Mouse (Mus musculus) limb, embryonic 14.5 days (tissue): ENCODE measurements around the gene Vipr1. TPM values are rescaled to one million over a fixed set of nuclear protein-coding genes. Genes with fewer than 3 reads are reported as not detected.

Experiments used
- ATAC-seq: fragments of 200-750 bp; cut with Nextera tagmentation; 2 replicates; pipeline ENCODE4 v1.8.0; 2017; ENCODE audit warnings: low read depth, moderate number of reproducible peaks, moderate TSS enrichment; ENCODE audit not compliant: low FRiP score
- DNase-seq: peaks from one replicate; pipeline ENCODE4 v3.0.0-alpha.2; 2015; ENCODE audit warnings: low spot score
- H3K27ac ChIP-seq: fragments of 300-500 bp; sonication (generic); replicated peaks from 2 replicates; pipeline ENCODE4 v1.5.1; 2014; ENCODE audit warnings: low read depth, mild to moderate bottlenecking, low read length, moderate library complexity, mixed read lengths
- H3K27me3 ChIP-seq: fragments of 300-500 bp; sonication (generic); 2 replicates; pipeline ENCODE4 v1.6.1; 2014; ENCODE audit warnings: low read length, mixed read lengths; ENCODE audit not compliant: control insufficient read depth, insufficient read depth
- H3K36me3 ChIP-seq: fragments of 300-500 bp; sonication (generic); 2 replicates; pipeline ENCODE4 v1.6.1; 2014; ENCODE audit warnings: mild to moderate bottlenecking, low read length, moderate library complexity, mixed read lengths; ENCODE audit not compliant: control insufficient read depth, insufficient read depth
- H3K4me1 ChIP-seq: fragments of 300-500 bp; sonication (generic); 2 replicates; pipeline ENCODE4 v1.6.1; 2014; ENCODE audit warnings: antibody characterized with exemption, low read length, mixed read lengths; ENCODE audit not compliant: control insufficient read depth, insufficient read depth
- H3K4me2 ChIP-seq: fragments of 300-500 bp; sonication (generic); replicated peaks from 2 replicates; pipeline ENCODE4 v1.6.1; 2014; ENCODE audit warnings: low read depth, mild to moderate bottlenecking, low read length, moderate library complexity; ENCODE audit not compliant: severe bottlenecking
- H3K4me3 ChIP-seq: fragments of 300-500 bp; sonication (generic); replicated peaks from 2 replicates; pipeline ENCODE4 v1.5.1; 2014; ENCODE audit warnings: low read length
- H3K9ac ChIP-seq: fragments of 300-500 bp; sonication (generic); 2 replicates; pipeline ENCODE4 v1.6.1; 2014; ENCODE audit warnings: mild to moderate bottlenecking, low read depth, low read length, moderate library complexity; ENCODE audit not compliant: severe bottlenecking
- H3K9me3 ChIP-seq: fragments of 300-500 bp; sonication (generic); 2 replicates; pipeline ENCODE4 v1.6.1; 2016; ENCODE audit warnings: low read length; ENCODE audit not compliant: control insufficient read depth
- POLR2A ChIP-seq: fragments of 200-500 bp; IDR thresholded peaks from 2 replicates; pipeline ENCODE4 v1.8.0; 2012; ENCODE audit warnings: inconsistent platforms, mild to moderate bottlenecking, moderate library complexity, borderline replicate concordance; ENCODE audit not compliant: insufficient read depth, insufficient read length; ENCODE audit errors: extremely low read depth
- WGBS: fragments of 180-500 bp; shearing (Covaris S2); extraction: QIAGEN DNeasy Blood & Tissue Kit; methylation state at CpG from one replicate; pipeline ENCODE4 v1.1.7; 2014; 5-methylcytosine and 5-hydroxymethylcytosine counted together
- polyA plus RNA-seq, 2 experiments: library from polyadenylated mRNA; depleted of rRNA in 1 of 2; stranded (reverse) in 1 of 2; unstranded in 1 of 2; fragments of >200 nt; fragmentation: Nextera tagmentation in 1 of 2; extraction: Ambion mirVana in 1 of 2; gene quantifications; 2 replicates each; pipeline versions ENCODE4 v1.2.1 to v1.2.3; 2012 to 2014

Gene Vipr1
- polyA plus RNA-seq, 2 experiments: 0.45 to 0.47 TPM

- no peak overlapping the region for H3K4me3 ChIP-seq
- H3K27ac ChIP-seq: no peak overlapping the region
- TF ChIP-seq POLR2A: no peak
- no peaks in the 10 kb centered on the region for H3K27me3 ChIP-seq
- no peaks in the 10 kb centered on the region for H3K9me3 ChIP-seq
- no peak overlapping the region for H3K9ac ChIP-seq
- ATAC-seq (no peak), DNase-seq (no peak)
- WGBS: 79% methylated on average over 7 of the region's 7 CpGs
- no peaks in the 10 kb centered on the region for H3K4me1 ChIP-seq
- no peak overlapping the region for H3K4me2 ChIP-seq
- no peaks in the 10 kb centered on the region for H3K36me3 ChIP-seq
Observed at GRCm38 (mm10) chr9:121659791-121660190, 17.3 kb downstream of the Vipr1 start.

DNA sequence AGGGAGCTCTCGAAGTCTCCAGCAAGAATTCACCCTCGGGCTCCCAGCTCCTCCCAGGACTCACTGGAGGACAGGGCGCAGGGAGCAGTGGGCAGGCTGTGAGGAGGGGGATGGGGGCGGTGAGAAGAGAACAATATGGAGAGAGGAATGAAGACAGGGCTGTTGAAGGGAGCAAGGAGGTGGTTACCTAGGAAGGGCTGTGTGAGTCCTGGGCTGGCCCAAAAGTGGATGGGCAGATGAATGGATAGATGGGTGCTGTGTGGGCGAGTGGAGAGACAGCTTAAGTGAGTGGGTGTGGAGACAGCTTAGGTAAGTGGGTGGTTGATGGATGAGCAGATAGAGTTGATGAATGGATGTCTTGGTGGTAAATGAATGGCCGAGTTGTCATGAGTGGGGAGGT is 21.0 kb downstream of the Vipr1 start:
- WGBS: 72% methylated on average over 6 of the region's 6 CpGs
- Histone ChIP-seq H3K4me2 (no peak overlapping the region), H3K9me3 (no peaks in the 10 kb centered on the region), H3K27me3 (no peaks in the 10 kb centered on the region), H3K9ac (no peak overlapping the region), H3K4me1 (no peaks in the 10 kb centered on the region), H3K27ac (no peak overlapping the region), H3K36me3 (no peaks in the 10 kb centered on the region), H3K4me3 (no peak overlapping the region)
- TF ChIP-seq POLR2A: no peak
- DNase-seq (no peak), ATAC-seq (no peak)

DNA sequence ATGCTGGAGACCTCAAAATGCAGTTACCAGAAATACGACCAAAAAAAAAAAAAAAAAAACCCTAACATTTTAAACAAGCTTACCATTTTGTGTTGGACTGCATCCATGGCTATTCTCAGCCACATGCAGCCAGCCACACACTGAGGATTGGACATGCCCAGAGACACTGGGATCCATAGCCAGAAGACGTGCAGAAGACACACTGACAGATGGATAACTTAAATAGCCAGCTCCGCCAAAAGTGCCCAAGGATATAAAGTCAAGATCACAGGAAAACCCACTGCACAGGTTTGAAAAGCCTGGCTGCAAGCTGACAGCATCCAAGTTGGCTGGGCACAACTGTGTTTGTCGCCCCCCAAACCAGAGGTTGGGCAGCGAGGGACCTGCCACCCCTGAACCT is 21.6 kb downstream of the Vipr1 start:
- TF ChIP-seq POLR2A: no peak
- no peaks in the 10 kb centered on the region for H3K9me3 ChIP-seq
- no peaks in the 10 kb centered on the region; the same call in 1 of the 2 replicates for H3K27me3 ChIP-seq
- no peak overlapping the region for H3K4me3 ChIP-seq
- H3K4me2 ChIP-seq: no peak overlapping the region
- ATAC-seq (no peak), DNase-seq (no peak)
- H3K4me1 ChIP-seq: no peaks in the 10 kb centered on the region
- no peak overlapping the region for H3K9ac ChIP-seq
- no peaks in the 10 kb centered on the region for H3K36me3 ChIP-seq
- 83% methylated on average over 5 of the region's 5 CpGs for WGBS
- H3K27ac ChIP-seq: no peak overlapping the region

DNA sequence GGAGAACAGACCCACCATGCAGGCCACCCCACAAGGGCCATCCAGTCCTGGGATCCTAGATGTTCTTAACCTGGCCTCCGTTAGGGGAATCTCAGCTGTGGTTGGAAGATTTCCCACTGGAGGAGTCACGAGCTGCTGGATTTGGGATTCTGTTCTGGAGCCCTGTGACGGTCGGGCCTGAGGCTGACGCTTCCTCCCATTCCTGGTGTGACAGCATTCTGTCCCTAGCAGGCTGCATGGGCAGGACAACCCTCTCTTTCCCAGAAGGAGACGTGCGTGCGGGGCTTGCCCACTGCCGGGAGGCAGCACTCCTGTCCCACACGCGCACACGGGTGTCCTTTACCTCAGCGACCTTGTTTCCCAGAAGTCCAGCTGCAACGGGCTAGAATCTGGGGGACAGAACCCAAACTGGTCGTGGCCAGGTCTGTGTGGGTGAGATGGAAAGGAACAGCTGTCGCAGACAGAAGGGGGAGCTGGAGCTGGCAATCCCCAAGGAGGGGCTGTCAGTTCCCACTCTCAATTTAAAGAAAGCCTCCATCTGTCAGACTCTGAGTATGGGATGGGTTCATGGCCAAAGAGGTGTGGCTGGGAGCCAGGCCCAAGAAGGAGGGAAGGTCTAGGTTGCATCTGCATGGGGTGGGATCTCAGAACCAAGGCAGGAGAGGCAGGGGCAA is 24.6 kb downstream of the Vipr1 start:
- Histone ChIP-seq H3K9me3 (no peaks in the 10 kb centered on the region), H3K27ac (no peak overlapping the region), H3K4me2 (no peak overlapping the region), H3K36me3 (no peaks in the 10 kb centered on the region), H3K9ac (no peak overlapping the region), H3K27me3 (no peaks in the 10 kb centered on the region; the same call in 1 of the 2 replicates), H3K4me1 (no peaks in the 10 kb centered on the region), H3K4me3 (no peak overlapping the region)
- ATAC-seq: no peak
- WGBS: 66% methylated on average over 16 of the region's 16 CpGs
- no peak for DNase-seq
- TF ChIP-seq POLR2A: no peak

- no peaks in the 10 kb centered on the region for H3K36me3 ChIP-seq
- DNase-seq (no peak), ATAC-seq (no peak; the same call in 1 of the 2 replicates)
- H3K27me3 ChIP-seq: no peaks in the 10 kb centered on the region; the same call in 1 of the 2 replicates
- H3K4me1 ChIP-seq: no peaks in the 10 kb centered on the region
- no peak overlapping the region for H3K4me3 ChIP-seq
- no peak overlapping the region for H3K4me2 ChIP-seq
- H3K9me3 ChIP-seq: no peaks in the 10 kb centered on the region
- TF ChIP-seq POLR2A: no peak
- no peak overlapping the region for H3K9ac ChIP-seq
- 72% methylated on average over 11 of the region's 11 CpGs for WGBS
- H3K27ac ChIP-seq: no peak overlapping the region
Observed at GRCm38 (mm10) chr9:121667822-121668221, 25.3 kb downstream of the Vipr1 start.
